Mouse (Mus musculus) retina, postnatal 1 day (tissue): ENCODE measurements around the gene Orm3.

ENCODE experiments used
- DNase-seq: peaks from one replicate; pipeline ENCODE4 v3.0.0-alpha.2; 2012

Gene Orm3

GRCm38 (mm10) chr4:63403040-63403959 lies 47.3 kb downstream of the Orm3 start, which contains the start of gene Akna:
Gene Akna (minus strand): TSS chr4:63403354.
- DNase-seq = peak; percentile 82

DNA sequence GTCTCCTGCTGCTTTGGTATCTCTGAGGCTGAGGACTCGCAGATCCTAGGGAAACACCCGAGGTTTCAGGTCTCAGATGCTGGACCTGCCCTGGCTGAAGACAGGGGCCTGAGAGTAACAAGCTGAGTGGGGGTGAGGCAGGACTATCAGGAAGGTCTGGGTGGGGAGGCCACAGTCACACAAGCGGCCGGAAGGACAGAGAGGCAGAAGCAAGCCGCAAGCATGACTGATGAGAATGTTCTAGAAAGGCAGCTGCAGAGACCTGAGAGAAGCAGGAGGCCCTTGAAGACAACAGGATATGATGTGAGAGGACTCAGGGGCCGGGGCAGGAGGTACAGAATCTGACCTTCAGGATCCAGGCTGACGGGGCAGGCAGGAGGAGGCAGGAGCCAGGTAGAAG lies 48.2 kb downstream of the Orm3 start:
- no peak for DNase-seq

DNA sequence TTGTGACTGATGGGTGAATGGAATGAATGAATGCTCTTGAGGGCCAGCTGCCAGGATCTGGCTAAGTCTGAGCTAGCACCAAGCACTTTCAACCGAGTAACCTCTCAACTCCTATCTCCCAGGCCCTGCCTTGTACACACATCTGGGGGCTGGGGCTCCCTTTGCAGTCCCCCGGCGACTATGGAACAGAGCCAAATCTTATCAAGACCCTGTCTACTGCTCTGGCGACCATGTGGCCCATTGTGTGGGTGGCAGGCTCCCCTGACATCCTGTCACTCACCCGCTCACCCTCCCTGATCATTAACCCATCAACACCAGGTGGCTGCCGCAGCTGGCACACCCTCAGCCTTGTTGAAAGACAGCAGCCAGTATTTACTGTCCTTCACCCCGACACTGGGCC lies 49.1 kb downstream of the Orm3 start:
- DNase-seq = peak; percentile 69

DNA sequence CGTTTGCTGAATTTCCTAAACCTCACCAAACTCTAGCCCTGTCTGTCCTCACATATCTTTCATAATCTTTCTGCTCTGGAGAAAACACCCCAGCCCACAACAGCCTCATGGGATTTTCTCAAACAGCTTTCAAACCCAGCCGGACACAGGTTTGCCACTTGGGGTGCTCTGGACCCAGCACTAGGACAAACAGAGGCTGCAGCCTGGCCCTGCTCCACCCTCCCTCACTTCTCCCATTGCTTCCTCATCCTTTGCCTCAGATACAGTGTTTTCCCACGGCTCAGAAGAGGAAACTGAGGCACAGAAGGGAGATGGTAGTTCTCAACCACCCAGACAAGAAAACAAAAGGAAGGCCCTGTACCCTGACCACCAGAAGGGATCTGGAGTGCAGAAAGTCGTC lies 49.7 kb downstream of the Orm3 start:
- no peak for DNase-seq

DNA sequence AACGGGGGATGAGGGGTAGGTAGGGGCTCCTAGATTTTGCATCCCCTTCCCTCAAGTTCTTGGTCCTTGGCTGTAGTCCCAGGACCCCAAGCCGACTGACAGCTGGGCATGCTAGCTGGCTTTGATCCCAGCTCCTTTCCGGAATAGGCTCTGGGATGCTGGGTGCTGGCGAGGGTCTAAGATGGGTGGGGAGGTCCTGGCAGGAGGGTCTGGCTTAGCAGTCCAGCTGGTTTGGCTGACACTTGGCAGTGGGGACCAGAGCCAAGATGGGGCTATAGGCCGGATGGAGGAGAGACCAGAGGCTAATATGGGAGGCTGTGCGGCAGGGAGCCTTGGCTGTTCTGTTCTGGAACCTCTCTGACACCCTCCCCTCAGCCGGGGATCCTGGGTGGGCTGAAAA lies 52.3 kb downstream of the Orm3 start:
- no peak for DNase-seq

DNA sequence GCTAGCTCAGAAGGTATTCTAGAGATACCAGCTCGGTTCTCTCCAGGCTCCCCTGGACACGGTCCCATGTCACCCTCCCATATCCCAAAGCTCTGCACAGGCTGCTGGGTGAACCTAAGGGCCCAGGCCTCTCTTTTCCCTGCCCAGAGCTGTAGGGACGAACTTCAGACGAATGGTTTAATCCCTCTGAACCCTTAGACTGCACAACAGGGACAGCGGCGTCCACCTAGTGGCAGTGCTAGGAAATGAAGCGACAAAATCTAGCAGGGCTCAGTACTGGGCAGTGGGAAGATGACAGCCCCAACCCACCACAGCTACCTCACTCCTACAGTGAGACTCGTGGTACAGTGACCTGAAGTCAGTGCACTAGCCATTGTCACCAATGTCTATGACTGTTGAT lies 52.7 kb downstream of the Orm3 start:
- peak; percentile 83 for DNase-seq
